Mouse (Mus musculus) stomach, embryonic 15.5 days (tissue): ENCODE measurements around the gene Gm49358. TPM values are rescaled to one million over a fixed set of nuclear protein-coding genes. Genes with fewer than 3 reads are reported as not detected.

Source experiments
- ATAC-seq: fragments of 200-750 bp; cut with Nextera tagmentation; 2 replicates; pipeline ENCODE4 v1.8.0; 2017; ENCODE audit warnings: low read depth, moderate number of reproducible peaks, moderate TSS enrichment; ENCODE audit not compliant: insufficient read depth, low FRiP score
- H3K27ac ChIP-seq: fragments of 300-500 bp; sonication (generic); 2 replicates; pipeline ENCODE4 v1.5.1; 2015; ENCODE audit warnings: mild to moderate bottlenecking, inconsistent platforms
- H3K27me3 ChIP-seq: fragments of 300-500 bp; sonication (generic); replicated peaks from 2 replicates; pipeline ENCODE4 v1.6.1; 2015; ENCODE audit warnings: inconsistent platforms
- H3K36me3 ChIP-seq: fragments of 300-500 bp; sonication (generic); 2 replicates; pipeline ENCODE4 v1.6.1; 2015; ENCODE audit warnings: inconsistent platforms
- H3K4me1 ChIP-seq: fragments of 300-500 bp; sonication (generic); 2 replicates; pipeline ENCODE4 v1.6.1; 2015; ENCODE audit warnings: inconsistent platforms
- H3K4me2 ChIP-seq: fragments of 300-500 bp; sonication (generic); 2 replicates; pipeline ENCODE4 v1.6.1; 2015; ENCODE audit warnings: mild to moderate bottlenecking, inconsistent platforms
- H3K4me3 ChIP-seq: fragments of 300-500 bp; sonication (generic); replicated peaks from 2 replicates; pipeline ENCODE4 v1.5.1; 2015; ENCODE audit warnings: inconsistent platforms
- H3K9ac ChIP-seq: fragments of 300-500 bp; sonication (generic); 2 replicates; pipeline ENCODE4 v1.6.1; 2015; ENCODE audit warnings: inconsistent platforms
- H3K9me3 ChIP-seq: fragments of 300-500 bp; sonication (generic); 2 replicates; pipeline ENCODE4 v1.6.1; 2016; ENCODE audit warnings: inconsistent platforms
- WGBS: fragments of 180-500 bp; shearing (Covaris S2); methylation state at CpG from one replicate; pipeline ENCODE4 v1.1.7; 2015; 5-methylcytosine and 5-hydroxymethylcytosine counted together
- polyA plus RNA-seq: library from polyadenylated mRNA; unstranded; fragments of >200 nt; fragmentation: Nextera tagmentation; extraction: Ambion mirVana; gene quantifications from 2 replicates; pipeline ENCODE4 v1.2.1, GENCODE M21; 2015

Gm49358 gene
- polyA plus RNA-seq, 1 experiment from 2014 or later, result not detected

- Histone ChIP-seq H3K36me3 (no peaks in the 10 kb centered on the region), H3K27me3 (no peaks in the 10 kb centered on the region; the same call in 1 of the 2 replicates), H3K4me2 (no peak overlapping the region), H3K27ac (no peak overlapping the region), H3K9me3 (no peaks in the 10 kb centered on the region), H3K9ac (no peak overlapping the region), H3K4me3 (no peak overlapping the region), H3K4me1 (no peaks in the 10 kb centered on the region)
- 81% methylated on average over 4 of the region's 4 CpGs for WGBS
- ATAC-seq, result no peak
Measured at GRCm38 (mm10) chr10:86849508-86849907, 85.7 kb downstream of the Gm49358 start.

- 83% methylated on average over 6 of the region's 6 CpGs for WGBS
- no peaks in the 10 kb centered on the region for H3K36me3 ChIP-seq
Measured at GRCm38 (mm10) chr10:86852160-86852559, 88.4 kb downstream of the Gm49358 start.

GRCm38 (mm10) chr10:86853433-86853832 is 89.7 kb downstream of the Gm49358 start:
- H3K27ac ChIP-seq, result no peak overlapping the region
- H3K9ac ChIP-seq, result no peak overlapping the region
- no peaks in the 10 kb centered on the region for H3K36me3 ChIP-seq
- ATAC-seq, result no peak
- no peaks in the 10 kb centered on the region; the same call in 1 of the 2 replicates for H3K27me3 ChIP-seq
- 80% methylated on average over 3 of the region's 3 CpGs for WGBS
- H3K4me2 ChIP-seq, result no peak overlapping the region
- no peaks in the 10 kb centered on the region for H3K9me3 ChIP-seq
- H3K4me3 ChIP-seq, result no peak overlapping the region
- no peaks in the 10 kb centered on the region for H3K4me1 ChIP-seq

More at GRCm38 (mm10) chr10:86852160-86852559, 88.4 kb downstream of the Gm49358 start:
- no peak for ATAC-seq
- no peak overlapping the region for H3K27ac ChIP-seq
- no peak overlapping the region for H3K4me3 ChIP-seq
- H3K9ac ChIP-seq, result no peak overlapping the region
- H3K4me2 ChIP-seq, result no peak overlapping the region
- no peaks in the 10 kb centered on the region; the same call in 1 of the 2 replicates for H3K27me3 ChIP-seq
- no peaks in the 10 kb centered on the region for H3K4me1 ChIP-seq
- H3K9me3 ChIP-seq, result no peaks in the 10 kb centered on the region

GRCm38 (mm10) chr10:86860396-86860795 is 96.6 kb downstream of the Gm49358 start:
- WGBS, result 75% methylated on average over 4 of the region's 4 CpGs
- H3K27ac ChIP-seq, result no peak overlapping the region
- H3K9ac ChIP-seq, result no peak overlapping the region
- H3K36me3 ChIP-seq, result no peaks in the 10 kb centered on the region
- no peaks in the 10 kb centered on the region for H3K9me3 ChIP-seq
- no peak overlapping the region for H3K4me2 ChIP-seq
- no peaks in the 10 kb centered on the region for H3K4me1 ChIP-seq
- ATAC-seq, result no peak
- no peak overlapping the region for H3K4me3 ChIP-seq
- no peaks in the 10 kb centered on the region for H3K27me3 ChIP-seq

- ATAC-seq, result no peak
- no peak overlapping the region for H3K27ac ChIP-seq
- no peaks in the 10 kb centered on the region for H3K4me1 ChIP-seq
- H3K9me3 ChIP-seq, result no peaks in the 10 kb centered on the region
- no peaks in the 10 kb centered on the region for H3K27me3 ChIP-seq
- H3K4me3 ChIP-seq, result no peak overlapping the region
- no peaks in the 10 kb centered on the region for H3K36me3 ChIP-seq
- 85% methylated on average over 6 of the region's 6 CpGs for WGBS
- H3K4me2 ChIP-seq, result no peak overlapping the region
- H3K9ac ChIP-seq, result no peak overlapping the region
Measured at GRCm38 (mm10) chr10:86862496-86862895, 98.7 kb downstream of the Gm49358 start.

GRCm38 (mm10) chr10:86863429-86863828 is 99.7 kb downstream of the Gm49358 start:
- 85% methylated on average over 6 of the region's 6 CpGs for WGBS
- Histone ChIP-seq H3K4me2 (no peak overlapping the region), H3K9ac (no peak overlapping the region), H3K27ac (no peak overlapping the region), H3K4me1 (no peaks in the 10 kb centered on the region), H3K36me3 (no peaks in the 10 kb centered on the region), H3K4me3 (no peak overlapping the region), H3K27me3 (no peaks in the 10 kb centered on the region), H3K9me3 (no peaks in the 10 kb centered on the region)
- ATAC-seq, result no peak

GRCm38 (mm10) chr10:86872121-86872520 is 108.3 kb downstream of the Gm49358 start:
- H3K27me3 ChIP-seq, result no peaks in the 10 kb centered on the region
- no peaks in the 10 kb centered on the region for H3K36me3 ChIP-seq
- H3K4me3 ChIP-seq, result no peak overlapping the region
- no peak for ATAC-seq
- no peak overlapping the region for H3K9ac ChIP-seq
- H3K4me2 ChIP-seq, result no peak overlapping the region
- no peaks in the 10 kb centered on the region for H3K9me3 ChIP-seq
- H3K4me1 ChIP-seq, result no peaks in the 10 kb centered on the region
- WGBS, result 60% methylated on average over 7 of the region's 7 CpGs
- no peak overlapping the region for H3K27ac ChIP-seq

- H3K9ac ChIP-seq, result no peak overlapping the region
- no peak overlapping the region for H3K4me2 ChIP-seq
- H3K36me3 ChIP-seq, result no peaks in the 10 kb centered on the region
- 62% methylated on average over 5 of the region's 5 CpGs for whole genome bisulfite sequencing
- no peak overlapping the region for H3K4me3 ChIP-seq
- H3K27me3 ChIP-seq, result no peaks in the 10 kb centered on the region
- no peaks in the 10 kb centered on the region for H3K9me3 ChIP-seq
- no peaks in the 10 kb centered on the region for H3K4me1 ChIP-seq
- no peak overlapping the region for H3K27ac ChIP-seq
- ATAC-seq, result no peak
Measured at GRCm38 (mm10) chr10:86872591-86872990, 108.8 kb downstream of the Gm49358 start.

GRCm38 (mm10) chr10:86878721-86879120 is 114.9 kb downstream of the Gm49358 start:
- ATAC-seq, result no peak
- H3K4me2 ChIP-seq, result no peak overlapping the region
- no peaks in the 10 kb centered on the region for H3K4me1 ChIP-seq
- H3K27ac ChIP-seq, result no peak overlapping the region
- 76% methylated on average over 7 of the region's 7 CpGs for WGBS
- no peaks in the 10 kb centered on the region for H3K27me3 ChIP-seq
- H3K9me3 ChIP-seq, result no peaks in the 10 kb centered on the region
- no peaks in the 10 kb centered on the region for H3K36me3 ChIP-seq
- no peak overlapping the region for H3K4me3 ChIP-seq
- H3K9ac ChIP-seq, result no peak overlapping the region

- no peak overlapping the region for H3K4me3 ChIP-seq
- WGBS, result 62% methylated on average over 5 of the region's 5 CpGs
- H3K9me3 ChIP-seq, result no peaks in the 10 kb centered on the region
- no peaks in the 10 kb centered on the region for H3K4me1 ChIP-seq
- no peak overlapping the region for H3K9ac ChIP-seq
- H3K27ac ChIP-seq, result no peak overlapping the region
- no peaks in the 10 kb centered on the region for H3K36me3 ChIP-seq
- no peaks in the 10 kb centered on the region for H3K27me3 ChIP-seq
- no peak for ATAC-seq
- no peak overlapping the region for H3K4me2 ChIP-seq
Measured at GRCm38 (mm10) chr10:86880071-86880806, 116.5 kb downstream of the Gm49358 start.

- H3K4me1 ChIP-seq, result no peaks in the 10 kb centered on the region
- no peaks in the 10 kb centered on the region for H3K27me3 ChIP-seq
- no peak overlapping the region for H3K4me2 ChIP-seq
- ATAC-seq, result no peak
- no peaks in the 10 kb centered on the region for H3K9me3 ChIP-seq
- H3K4me3 ChIP-seq, result no peak overlapping the region
- H3K36me3 ChIP-seq, result no peaks in the 10 kb centered on the region
- H3K9ac ChIP-seq, result no peak overlapping the region
- no peak overlapping the region for H3K27ac ChIP-seq
Measured at GRCm38 (mm10) chr10:86881448-86881847, 117.7 kb downstream of the Gm49358 start.
